Mouse (Mus musculus) ES-Bruce4 (cell line): ENCODE data around the gene Gcnt7.

ENCODE experiments used
- CTCF ChIP-seq: IDR thresholded peaks from one replicate; pipeline ENCODE4 v1.8.1; 2011; ENCODE audit warnings: low read depth, low read length
- EP300 ChIP-seq: IDR thresholded peaks from 2 replicates; pipeline ENCODE4 v1.6.1; 2011; ENCODE audit warnings: low read depth, low read length; ENCODE audit not compliant: insufficient read depth
- POLR2A ChIP-seq: IDR thresholded peaks from one replicate; pipeline ENCODE4 v1.8.1; 2011; ENCODE audit warnings: low read length; ENCODE audit not compliant: insufficient read depth

DNA sequence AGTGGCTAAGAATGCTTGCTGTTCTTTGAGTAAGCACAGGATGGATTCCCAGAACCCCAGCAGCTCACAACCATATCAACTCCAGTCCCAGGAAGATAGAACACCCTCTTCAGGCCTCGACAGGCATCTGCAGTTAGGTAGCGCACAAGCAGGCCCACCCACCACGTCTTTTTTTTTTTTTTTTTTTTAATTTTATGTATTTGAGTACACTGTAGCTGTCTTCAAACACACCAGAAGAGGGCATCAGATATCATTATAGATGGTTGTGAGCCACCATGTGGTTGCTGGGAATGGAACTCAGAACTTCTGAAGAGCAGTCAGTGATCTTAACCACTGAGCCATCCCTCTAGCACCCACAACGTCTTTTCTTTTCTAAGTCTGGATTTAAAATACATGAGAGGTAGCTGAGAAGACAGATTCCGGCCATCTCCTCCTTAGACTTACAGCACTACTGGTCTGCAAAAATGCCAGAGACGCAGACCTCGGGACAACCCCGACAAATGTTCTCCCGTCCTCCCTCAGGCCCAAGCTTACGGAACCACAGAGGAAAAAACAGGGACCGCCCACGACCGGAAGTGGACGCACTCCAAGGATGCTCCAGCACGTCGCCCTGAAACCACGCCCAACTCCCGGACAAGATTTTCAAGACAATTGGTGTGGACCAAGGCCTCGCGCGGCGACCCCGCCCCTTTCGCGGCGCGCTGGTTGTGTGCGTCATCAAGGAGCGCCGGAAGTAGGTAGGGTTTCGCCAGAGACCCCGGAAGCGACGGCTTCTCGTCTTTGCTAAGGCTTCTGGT lies 18.4 kb downstream of the Gcnt7 start, which contains the start of gene Rtf2:
- TF ChIP-seq CTCF = no peak
- no peak for TF ChIP-seq EP300
- TF ChIP-seq POLR2A = peak; percentile 30
